ENCODE assay signal across 8 mouse cellular contexts in the genomic region with DNA sequence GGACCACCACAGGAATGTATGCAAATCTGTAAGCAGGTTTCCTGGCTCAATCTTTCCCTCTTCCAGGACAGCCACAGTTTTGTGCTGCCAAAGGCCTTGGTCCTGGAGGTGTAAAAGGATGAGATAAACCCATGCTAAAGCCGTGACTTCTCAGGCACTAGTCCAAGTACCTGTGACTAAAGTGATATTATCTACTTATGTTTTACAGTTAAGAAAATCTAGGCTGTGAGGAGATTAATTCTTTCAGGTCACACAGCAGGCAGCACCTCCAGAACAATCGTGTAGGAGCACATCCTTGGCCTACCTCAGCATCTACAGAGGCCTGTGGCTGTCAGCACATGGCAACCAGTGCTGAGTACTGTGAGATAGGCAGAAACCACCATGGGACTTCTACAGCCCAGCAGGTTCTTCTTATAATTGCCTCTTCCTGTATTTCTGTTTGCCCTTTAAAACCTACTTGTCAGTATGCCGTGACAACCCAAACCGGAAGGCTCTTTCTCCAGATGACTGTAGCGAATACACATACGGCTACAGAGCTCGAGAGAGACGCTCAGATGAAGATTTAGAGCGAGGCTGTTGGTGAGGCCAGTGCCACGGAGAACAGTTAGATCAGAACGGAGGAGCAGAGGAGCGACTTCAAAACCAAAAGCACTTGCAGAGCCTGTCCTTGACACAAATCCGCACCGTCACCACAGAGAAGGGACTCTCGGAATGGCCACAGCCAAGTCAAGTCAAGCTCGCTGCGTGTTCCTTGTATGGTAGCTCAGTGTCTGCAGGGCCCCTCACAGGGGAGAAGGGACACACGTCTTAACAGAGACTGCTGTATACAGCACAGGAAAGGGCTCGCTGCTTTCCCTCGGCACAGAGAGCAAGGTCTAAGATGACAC. TPM values are rescaled to one million over a fixed set of nuclear protein-coding genes. Genes with fewer than 3 reads are reported as not detected.
DNase-seq lines count a peak whose midpoint lies in the region; ATAC-seq and TF ChIP-seq lines count a peak whose summit lies in the region.

No protein-coding gene starts in this region.

- H3K27ac ChIP-seq in liver, embryonic 11.5 days (ENCODE audit: low read depth, low read length), result no peak overlapping the region; the same call in 1 of the 2 replicates
- no peak overlapping the region for H3K27ac ChIP-seq in liver, embryonic 12.5 days
- H3K27ac ChIP-seq in bone marrow, adult 2 months (ENCODE audit: control insufficient read depth, insufficient read depth, low read depth, low read length, poor library complexity), result peak overlapping the region; percentile 90
- H3K27ac ChIP-seq in liver, embryonic 15.5 days (replicated peaks), result no peak overlapping the region

- TF ChIP-seq POLR2A in bone marrow, adult 2 months (IDR thresholded peaks at IDR 0.05; ENCODE audit: borderline replicate concordance, control insufficient read depth, low read depth, low read length), result 0 out of 2 replicates have a peak, but pooled peaks have one; percentile 21

- no peak overlapping the region for H3K4me3 ChIP-seq in liver, embryonic 11.5 days (ENCODE audit: low read depth, low read length)
- H3K4me3 ChIP-seq in liver, embryonic 12.5 days, result no peak overlapping the region
- peak overlapping the region; percentile 69 for H3K4me3 ChIP-seq in bone marrow, adult 2 months (replicated peaks; ENCODE audit: control insufficient read depth, low read depth, low read length)
- no peak overlapping the region for H3K4me3 ChIP-seq in liver, embryonic 15.5 days (replicated peaks)

- H3K4me2 ChIP-seq in liver, embryonic 11.5 days, result no peak overlapping the region
- no peak overlapping the region for H3K4me2 ChIP-seq in liver, embryonic 12.5 days
- peak overlapping the region; percentile 13 for H3K4me2 ChIP-seq in liver, embryonic 15.5 days

- peaks cover 22% of the 10 kb centered on the region for H3K4me1 ChIP-seq in liver, embryonic 11.5 days (replicated peaks; ENCODE audit: control insufficient read depth, insufficient read depth, low read length)
- H3K4me1 ChIP-seq in liver, embryonic 12.5 days, result peaks cover 30% of the 10 kb centered on the region
- peaks cover 7% of the 10 kb centered on the region; the same call in 1 of the 2 replicates for H3K4me1 ChIP-seq in bone marrow, adult 2 months (ENCODE audit: control insufficient read depth, insufficient read depth, low read length)
- H3K4me1 ChIP-seq in liver, embryonic 15.5 days (replicated peaks), result peaks cover 41% of the 10 kb centered on the region

- no peaks in the 10 kb centered on the region for H3K27me3 ChIP-seq in liver, embryonic 11.5 days (replicated peaks; ENCODE audit: control insufficient read depth, insufficient read depth, low read length)
- H3K27me3 ChIP-seq in liver, embryonic 12.5 days (replicated peaks), result no peaks in the 10 kb centered on the region
- H3K27me3 ChIP-seq in liver, embryonic 15.5 days, result no peaks in the 10 kb centered on the region

- 0 out of 2 replicates have a peak overlapping the region, but pooled peaks have one; percentile 14 for H3K9ac ChIP-seq in liver, embryonic 11.5 days (ENCODE audit: low read depth, low read length)
- no peak overlapping the region for H3K9ac ChIP-seq in liver, embryonic 12.5 days
- no peak overlapping the region for H3K9ac ChIP-seq in liver, embryonic 15.5 days

- no peaks in the 10 kb centered on the region for H3K9me3 ChIP-seq in liver, embryonic 11.5 days (ENCODE audit: control insufficient read depth, low read length)
- no peaks in the 10 kb centered on the region for H3K9me3 ChIP-seq in liver, embryonic 12.5 days (replicated peaks)
- H3K9me3 ChIP-seq in liver, embryonic 15.5 days (replicated peaks), result no peaks in the 10 kb centered on the region

- WGBS in liver, embryonic 11.5 days, result 73% methylated on average over 20 of the region's 20 CpGs
- 67% methylated on average over 20 of the region's 20 CpGs for WGBS in liver, embryonic 12.5 days (ENCODE audit: insufficient replicate concordance)
- 12% methylated on average over 20 of the region's 20 CpGs for WGBS in bone marrow, adult 2 months
- WGBS in liver, embryonic 15.5 days (ENCODE audit: insufficient replicate concordance), result 54% methylated on average over 20 of the region's 20 CpGs

- no peak for DNase-seq in liver, embryonic 11.5 days (ENCODE audit: low spot score)
- peak; percentile 68 to 69 for DNase-seq in spleen, postnatal 36 days (ENCODE audit: low spot score in 2 of 2)
- DNase-seq in left cerebral cortex, adult 18-20 months (ENCODE audit: low spot score in 2 of 2), result no peak
- DNase-seq in layer of hippocampus, adult 8-10 months (ENCODE audit: low spot score in 2 of 2), result no peak
- DNase-seq in kidney, adult 9 months, result no peak

- no peak for ATAC-seq in liver, embryonic 11.5 days (replicated peaks; ENCODE audit: low FRiP score)
- ATAC-seq in liver, embryonic 12.5 days, result no peak
- ATAC-seq in liver, embryonic 15.5 days (ENCODE audit: insufficient read depth), result no peak

- no peaks in the 10 kb centered on the region for H3K36me3 ChIP-seq in liver, embryonic 11.5 days (ENCODE audit: control insufficient read depth, insufficient read depth, low read length)
- H3K36me3 ChIP-seq in liver, embryonic 12.5 days, result no peaks in the 10 kb centered on the region
- no peaks in the 10 kb centered on the region for H3K36me3 ChIP-seq in liver, embryonic 15.5 days (replicated peaks)

- TF ChIP-seq CTCF in bone marrow, adult 2 months (IDR thresholded peaks at IDR 0.05; ENCODE audit: control insufficient read depth, insufficient read depth, low read length), result no peak

RNA-seq across cellular contexts. Expression of a gene that starts 3.8 kb away (rescaled TPM):
- 13.0 and 14.3 TPM in 2 replicates for polyA plus RNA-seq in liver, embryonic 11.5 days (2014; fragmentation: Nextera tagmentation; extraction: Ambion mirVana)
- polyA plus RNA-seq in liver, embryonic 12.5 days (2016; fragmentation: Nextera tagmentation; extraction: Ambion mirVana), result 9.3 and 9.4 TPM in 2 replicates
- 26.2 and 29.2 TPM in 2 replicates for polyA plus RNA-seq in bone marrow, adult 2 months (2011; ENCODE audit: insufficient read depth, insufficient read length, low replicate concordance, missing spikeins)
- 13.3 and 14.5 TPM in 2 replicates for polyA plus RNA-seq in liver, embryonic 15.5 days (2015; fragmentation: Nextera tagmentation; extraction: Ambion mirVana)
- total RNA-seq in left cerebral cortex, adult 18-20 months (2021), result 10 to 100 TPM; 53.9 to 58.4 TPM
- 10 to 100 TPM; 49.7 to 69.3 (median 56.6) TPM for total RNA-seq in layer of hippocampus, adult 8-10 months (2022)

Comparison
In these comparisons a context has a peak if more than half of its experiments do, and no peak if none do; other contexts are left out.
1. DNase-seq: peak in spleen, postnatal 36 days (2 of 2); none in liver, embryonic 11.5 days (single experiment), left cerebral cortex, adult 18-20 months (0 of 2), layer of hippocampus, adult 8-10 months (0 of 2) and kidney, adult 9 months (single experiment).